Mouse (Mus musculus) mouse embryonic stem cell (cell line): Measurements from ENCODE around the gene Wnt7b.

Experiments used
- in situ Hi-C, 2 experiments: fragments of 300-500 bp; cut with MboI; formaldehyde crosslinking; loops; 1 replicate in 1 of 2; 3 replicates in 1 of 2; pipeline ENCODE4 v1.14.3; 2019 to 2020; ENCODE audit warnings: low sequenced_read_pairs in 2 of 2, low pct_unique_long_range_greater_than_20kb in 1 of 2, mixed read lengths in 1 of 2; ENCODE audit not compliant: unreplicated experiment in 1 of 2

Gene Wnt7b

GRCm38 (mm10) chr15:85604507-85604906 is 22.2 kb upstream of the Wnt7b start:
- in situ Hi-C loops = loop anchor here in 1 of 2 experiments (25.0 kb wide), 1 partner anchor 258 kb away; the partner anchor contains the start of gene Gtse1

DNA sequence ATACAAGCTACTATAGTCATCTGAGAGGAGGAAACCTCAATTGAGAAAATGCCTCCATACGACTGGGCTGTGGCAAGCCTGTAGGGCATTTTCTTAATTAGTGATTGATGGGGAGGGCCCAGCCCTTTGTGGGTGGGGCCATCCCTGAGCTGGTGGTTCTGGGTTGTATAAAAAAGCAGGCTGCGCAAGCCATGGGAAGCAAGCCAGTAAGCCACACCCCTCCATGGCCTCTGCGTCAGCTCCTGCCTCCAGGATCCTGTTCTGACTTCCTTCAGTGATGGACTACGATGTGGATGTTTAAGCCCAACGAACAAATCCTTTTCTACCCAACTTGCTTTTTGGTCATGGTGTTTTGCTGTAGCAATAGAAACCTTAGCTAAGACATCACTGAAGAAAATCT is 21.1 kb upstream of the Wnt7b start:
- in situ Hi-C loops = loop anchor here in 1 of 2 experiments (25.0 kb wide), 1 partner anchor 259 kb away; the partner anchor contains the start of gene Gtse1

DNA sequence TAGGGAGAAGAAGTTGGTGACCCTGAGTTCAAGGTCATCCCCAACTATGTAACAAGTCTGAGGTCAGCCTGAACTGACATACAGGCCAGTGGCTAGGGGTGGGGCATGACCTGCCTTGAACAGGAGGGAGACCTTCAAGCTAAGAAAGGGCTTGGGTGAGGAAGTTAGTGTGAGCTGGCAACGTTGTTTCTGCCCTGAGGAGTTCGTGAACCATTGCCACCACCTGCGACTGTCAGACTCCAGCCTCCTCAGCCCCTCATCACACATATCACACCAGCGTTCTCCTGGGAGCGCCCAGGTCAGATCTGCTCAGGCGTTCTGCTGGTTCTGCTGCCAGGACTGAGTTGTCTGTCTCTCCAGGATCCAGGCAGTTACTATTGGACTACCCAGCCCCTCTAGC is 20.5 kb upstream of the Wnt7b start:
- in situ Hi-C loops = loop anchor here in 1 of 2 experiments (25.0 kb wide), 1 partner anchor 260 kb away; the partner anchor contains the start of gene Gtse1

DNA sequence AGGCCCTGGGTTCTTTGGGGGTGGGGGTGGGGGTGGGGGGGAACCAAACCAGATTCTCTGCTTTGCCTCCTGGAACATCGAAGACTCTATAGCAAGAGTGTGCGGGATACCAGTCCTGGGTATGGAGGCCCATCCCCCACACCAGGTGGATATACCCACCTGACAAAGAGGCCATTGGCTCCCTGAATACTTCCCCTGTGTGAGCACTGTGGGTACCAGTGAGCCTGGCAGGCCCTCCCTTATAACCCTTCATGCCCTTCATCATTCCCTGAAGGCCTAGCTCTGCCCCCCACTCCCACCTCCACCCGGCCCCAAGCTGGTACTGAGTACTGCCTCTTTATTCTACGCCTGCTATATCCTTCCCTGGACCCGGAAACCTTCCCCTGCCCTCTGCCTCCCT is 19.7 kb upstream of the Wnt7b start:
- in situ Hi-C loops = loop anchor here in 1 of 2 experiments (25.0 kb wide), 1 partner anchor 260 kb away; the partner anchor contains the start of gene Gtse1

- in situ Hi-C loops = loop anchor here in 1 of 2 experiments (25.0 kb wide), 1 partner anchor 261 kb away; the partner anchor contains the start of gene Gtse1
Observed at GRCm38 (mm10) chr15:85601202-85601601, 18.9 kb upstream of the Wnt7b start.

- in situ Hi-C loops = loop anchor here in 1 of 2 experiments (25.0 kb wide), 1 partner anchor 262 kb away; the partner anchor contains the start of gene Gtse1
Observed at GRCm38 (mm10) chr15:85600696-85601094, 18.4 kb upstream of the Wnt7b start.

DNA sequence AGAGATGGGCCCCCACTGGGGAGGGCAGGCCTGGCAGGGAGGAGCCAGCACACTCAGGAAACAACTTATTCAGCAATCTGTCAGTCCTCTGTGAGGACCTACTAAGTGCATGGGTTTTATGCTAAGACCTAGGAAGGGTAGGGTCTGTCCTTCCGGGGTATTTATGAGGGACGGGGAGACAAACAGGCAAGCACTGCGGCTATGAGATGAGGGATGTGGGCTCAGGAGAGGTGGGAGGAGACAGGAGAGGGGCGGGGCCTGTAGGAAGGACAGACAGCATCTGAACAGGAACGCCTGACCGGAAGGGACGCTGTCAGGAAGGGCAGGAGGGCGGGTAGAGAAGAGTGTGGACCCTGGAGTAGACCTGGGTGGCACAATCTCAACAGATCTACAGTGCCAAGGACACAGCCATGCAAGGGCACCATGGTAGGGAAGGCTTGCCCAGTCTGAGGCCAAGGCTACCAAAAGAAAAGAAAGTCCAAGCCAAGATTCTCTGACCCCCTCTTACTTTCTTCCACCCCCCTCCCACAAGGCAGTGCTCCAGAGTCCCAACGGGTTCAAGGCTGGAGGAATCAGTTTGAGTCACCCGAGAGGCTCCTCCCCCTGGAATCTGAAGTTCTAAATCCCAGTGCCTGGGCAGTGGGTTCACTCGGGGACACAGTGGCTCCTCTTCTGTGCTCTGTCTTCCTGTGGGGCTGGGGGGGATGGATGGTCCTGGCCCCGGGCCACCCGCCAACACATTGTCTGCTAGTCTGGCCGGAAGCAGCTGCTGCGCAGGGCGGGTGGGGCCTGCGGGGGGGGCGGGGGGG is 17.8 kb upstream of the Wnt7b start:
- in situ Hi-C loops = loop anchor here in 1 of 2 experiments (25.0 kb wide), 1 partner anchor 262 kb away; the partner anchor contains the start of gene Gtse1

DNA sequence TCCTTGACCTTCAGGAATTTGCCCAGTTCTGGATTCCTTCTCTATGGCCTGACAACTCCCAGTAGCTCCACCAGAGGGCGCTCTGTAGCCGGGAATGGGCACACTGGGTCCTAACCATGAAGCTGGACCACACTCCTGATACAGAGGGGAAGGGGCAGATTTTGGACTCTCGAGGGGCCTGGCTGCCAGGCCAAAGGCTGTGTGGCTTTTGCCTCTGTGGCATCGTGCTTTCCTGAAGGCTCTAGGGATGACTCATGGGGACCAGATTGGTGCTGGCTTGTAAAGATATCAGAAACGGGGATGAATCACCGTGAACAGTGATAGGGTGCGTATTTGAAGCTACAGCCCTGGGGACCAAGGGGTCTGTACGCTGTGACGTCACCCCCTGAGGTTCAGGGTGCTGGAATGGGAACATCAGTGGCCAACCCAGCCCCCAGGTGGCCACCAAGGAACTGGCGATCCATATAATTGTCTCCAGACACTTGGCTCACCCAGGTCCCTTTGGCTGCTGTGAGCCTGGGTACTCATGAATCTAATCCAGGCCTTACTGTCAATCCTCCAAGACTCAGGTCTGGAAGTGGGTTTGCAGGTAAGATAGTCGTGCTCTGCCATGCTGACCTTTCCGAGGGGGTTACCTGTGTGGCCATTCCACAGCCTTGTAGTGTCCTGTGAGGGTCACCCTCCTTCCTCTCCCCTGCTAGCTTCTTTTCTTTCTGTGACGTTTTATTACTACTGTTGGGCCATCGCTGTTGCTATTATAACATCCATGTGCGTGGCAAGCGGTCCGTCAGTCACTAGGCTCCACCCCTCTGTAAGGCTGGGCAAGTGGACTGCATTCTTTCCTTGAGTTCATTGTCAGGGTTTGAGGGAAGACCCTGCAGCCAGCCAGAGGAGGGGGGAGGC is 17.0 kb upstream of the Wnt7b start:
- in situ Hi-C loops = no loop called here

GRCm38 (mm10) chr15:85598443-85598842 is 16.2 kb upstream of the Wnt7b start:
- in situ Hi-C loops = no loop called here

DNA sequence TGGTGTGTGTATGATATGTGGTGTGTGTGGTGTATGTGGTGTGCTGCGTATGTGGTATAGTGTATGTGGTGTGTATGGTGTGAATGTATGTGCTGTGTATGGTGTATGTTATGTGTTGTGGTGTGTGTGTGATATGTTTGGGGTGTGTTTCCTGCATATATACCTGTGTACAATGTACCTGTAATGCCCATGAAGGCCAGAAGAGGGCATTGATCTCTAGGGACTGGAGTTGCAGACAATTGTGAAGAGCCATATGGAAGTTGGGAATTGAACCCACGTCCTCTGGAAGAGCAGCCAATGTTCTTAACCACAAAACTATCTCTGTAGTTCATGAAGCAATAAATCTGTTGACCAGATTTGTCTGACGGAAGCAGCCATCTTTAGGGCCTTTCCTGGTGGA is 15.1 kb upstream of the Wnt7b start:
- in situ Hi-C loops = no loop called here

GRCm38 (mm10) chr15:85592674-85593073 is 10.4 kb upstream of the Wnt7b start:
- in situ Hi-C loops = no loop called here

DNA sequence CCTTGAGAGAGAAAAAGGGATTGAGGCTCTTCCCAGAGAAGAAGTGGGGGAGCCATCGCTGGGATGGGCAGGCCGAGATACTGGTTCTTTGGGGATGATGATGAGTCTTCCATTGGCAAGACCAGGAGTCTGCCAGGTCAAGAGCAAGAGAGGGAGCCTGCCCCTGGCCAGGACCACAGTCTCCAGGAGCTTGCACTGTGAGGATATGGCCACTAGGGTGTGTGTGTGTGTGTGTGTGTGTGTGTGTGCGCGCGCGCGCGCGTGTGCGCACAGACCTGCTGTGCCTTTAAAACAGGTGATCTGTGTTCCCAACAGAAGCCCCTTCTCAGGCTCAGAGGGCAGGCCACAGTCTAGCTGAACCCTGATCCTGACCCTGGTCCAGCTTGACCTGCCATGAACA is 8.6 kb upstream of the Wnt7b start:
- in situ Hi-C loops = no loop called here

DNA sequence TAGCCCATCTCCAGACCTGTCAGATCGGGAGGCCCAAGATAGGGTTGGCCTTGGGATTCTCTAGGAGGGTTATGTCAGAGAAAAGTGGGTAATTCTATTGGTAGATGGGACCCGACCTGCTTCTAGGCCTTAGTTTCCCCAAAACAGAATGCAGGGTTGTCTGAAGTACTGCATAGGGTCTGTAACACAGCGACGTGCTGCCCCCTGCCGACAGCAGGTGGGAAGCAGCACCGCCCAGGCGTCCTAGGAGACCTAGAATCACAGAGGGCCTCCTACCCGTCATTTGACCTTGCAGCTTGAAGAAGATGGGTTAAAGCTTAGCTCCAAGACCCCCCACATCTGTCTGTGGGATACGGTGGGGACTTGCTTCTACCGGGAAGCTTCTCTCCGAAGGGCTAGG is 1.2 kb upstream of the Wnt7b start:
- in situ Hi-C loops = loop anchor here (5.0 to 10.0 kb wide), 5 partner anchors 79 to 309 kb away; partner anchors contain the start of gene 7530416G11Rik (in 1 of the 2)

DNA sequence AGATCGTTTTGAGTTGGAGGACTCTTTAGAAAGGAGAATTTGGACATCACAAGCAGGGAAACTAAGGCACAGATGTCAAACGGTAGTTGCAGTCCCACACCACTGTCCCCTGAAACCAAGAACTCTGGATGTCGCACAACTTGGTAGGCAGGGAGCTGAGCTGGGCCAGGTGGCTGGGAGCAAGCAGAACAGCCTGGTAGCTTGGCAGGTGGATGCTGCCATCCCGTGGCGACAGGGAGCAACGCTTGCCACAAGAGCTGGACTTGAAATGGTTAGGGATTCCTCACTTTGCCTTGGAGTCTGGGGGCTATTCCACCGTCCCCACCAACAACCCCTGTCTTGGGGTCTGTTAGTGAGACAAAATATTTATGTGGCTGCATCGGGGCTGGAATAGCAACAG is 751 bp upstream of the Wnt7b start:
- in situ Hi-C loops = loop anchor here (5.0 to 10.0 kb wide), 5 partner anchors 78 to 308 kb away; partner anchors contain the start of gene 7530416G11Rik (in 1 of the 2)

- in situ Hi-C loops = loop anchor here (5.0 to 10.0 kb wide), 5 partner anchors 77 to 307 kb away; partner anchors contain the start of gene 7530416G11Rik (in 1 of the 2)
Observed at GRCm38 (mm10) chr15:85581563-85582064, 659 bp downstream of the Wnt7b start.

- in situ Hi-C loops = loop anchor here (5.0 to 10.0 kb wide), 5 partner anchors 76 to 306 kb away; partner anchors contain the start of gene 7530416G11Rik (in 1 of the 2)
Observed at GRCm38 (mm10) chr15:85580934-85581562, 1.2 kb downstream of the Wnt7b start.

GRCm38 (mm10) chr15:85580483-85580882 is 1.8 kb downstream of the Wnt7b start:
- in situ Hi-C loops = loop anchor here (5.0 to 10.0 kb wide), 5 partner anchors 76 to 306 kb away; partner anchors contain the start of gene 7530416G11Rik (in 1 of the 2)
